Mouse (Mus musculus) liver, embryonic 12.5 days (tissue): ENCODE measurements around the gene Atp11a. TPM values are rescaled to one million over a fixed set of nuclear protein-coding genes. Genes with fewer than 3 reads are reported as not detected.

Experiments used
- ATAC-seq: fragments of 200-750 bp; cut with Nextera tagmentation; 2 replicates; pipeline ENCODE4 v1.8.0; 2017; ENCODE audit warnings: moderate number of reproducible peaks, mild to moderate bottlenecking, moderate library complexity
- H3K27ac ChIP-seq: fragments of 300-500 bp; sonication (generic); 2 replicates; pipeline ENCODE4 v1.5.1; 2016; ENCODE audit warnings: mild to moderate bottlenecking
- H3K27me3 ChIP-seq: fragments of 300-500 bp; sonication (generic); replicated peaks from 2 replicates; pipeline ENCODE4 v1.6.1; 2016; ENCODE audit warnings: mild to moderate bottlenecking, moderate library complexity
- H3K36me3 ChIP-seq: fragments of 300-500 bp; sonication (generic); 2 replicates; pipeline ENCODE4 v1.6.1; 2016; ENCODE audit warnings: mild to moderate bottlenecking, moderate library complexity
- H3K4me1 ChIP-seq: fragments of 300-500 bp; sonication (generic); 2 replicates; pipeline ENCODE4 v1.6.1; 2016
- H3K4me2 ChIP-seq: fragments of 300-500 bp; sonication (generic); 2 replicates; pipeline ENCODE4 v1.6.1; 2016; ENCODE audit warnings: mild to moderate bottlenecking, moderate library complexity
- H3K4me3 ChIP-seq: fragments of 300-500 bp; sonication (generic); 2 replicates; pipeline ENCODE4 v1.5.1; 2016; ENCODE audit warnings: mild to moderate bottlenecking, moderate library complexity
- H3K9ac ChIP-seq: fragments of 300-500 bp; sonication (generic); 2 replicates; pipeline ENCODE4 v1.6.1; 2016; ENCODE audit warnings: mild to moderate bottlenecking, moderate library complexity
- H3K9me3 ChIP-seq: fragments of 300-500 bp; sonication (generic); replicated peaks from 2 replicates; pipeline ENCODE4 v1.6.1; 2016; ENCODE audit warnings: mild to moderate bottlenecking, moderate library complexity
- WGBS: fragments of 180-500 bp; shearing (Covaris S2); methylation state at CpG from one replicate; pipeline ENCODE4 v1.1.7; 2016; ENCODE audit not compliant: insufficient replicate concordance; 5-methylcytosine and 5-hydroxymethylcytosine counted together
- polyA plus RNA-seq: library from polyadenylated mRNA; unstranded; fragments of >200 nt; fragmentation: Nextera tagmentation; extraction: Ambion mirVana; gene quantifications from 2 replicates; pipeline ENCODE4 v1.2.1, GENCODE M21; 2016

The Atp11a gene
- polyA plus RNA-seq, 1 experiment from 2014 or later = 2.2 TPM

DNA sequence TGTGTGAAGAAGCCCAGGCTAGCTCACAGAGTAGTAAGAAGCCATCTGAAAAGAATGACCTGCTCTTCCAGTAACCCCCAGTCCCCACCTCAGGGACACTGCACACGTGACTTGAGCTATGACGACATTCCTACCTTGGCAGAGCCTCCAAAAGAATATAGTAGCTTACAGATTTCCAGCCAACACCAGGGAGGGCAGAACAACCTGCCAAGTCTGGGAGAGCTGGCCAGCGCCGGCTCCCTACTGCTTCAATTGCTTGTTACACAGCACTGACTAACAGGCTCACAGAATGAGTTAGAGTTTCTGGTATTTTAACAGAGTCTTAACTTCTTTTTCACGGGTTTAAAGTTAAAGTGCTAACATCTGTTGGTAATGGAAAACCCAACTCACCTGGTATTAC is 2.7 kb upstream of the Atp11a start:
- no peak for ATAC-seq

DNA sequence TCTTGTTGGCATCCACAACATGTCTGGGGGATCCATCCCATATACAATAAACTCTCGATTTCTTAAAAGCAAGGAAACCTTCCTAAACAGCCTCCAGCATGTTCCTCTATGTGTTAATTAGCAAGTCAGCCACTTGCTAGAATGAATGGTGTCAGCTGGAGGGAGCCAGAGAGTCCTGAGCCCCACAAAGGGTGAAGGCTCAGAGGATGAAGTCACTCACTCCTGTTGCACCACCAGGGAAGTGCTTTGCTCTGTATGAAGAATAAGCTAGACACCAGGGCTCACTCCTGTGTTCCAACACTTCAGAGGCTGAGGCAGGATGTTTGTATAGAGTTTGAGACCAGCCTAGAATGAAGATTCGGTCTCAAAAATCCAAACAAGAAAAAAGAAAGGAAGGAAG is 1.5 kb upstream of the Atp11a start:
- Histone ChIP-seq H3K4me3 (no peak overlapping the region), H3K27ac (no peak overlapping the region), H3K36me3 (no peaks in the 10 kb centered on the region), H3K9ac (no peak overlapping the region), H3K4me1 (peaks cover 20% of the 10 kb centered on the region), H3K4me2 (no peak overlapping the region), H3K27me3 (peaks cover 63% of the 10 kb centered on the region), H3K9me3 (no peaks in the 10 kb centered on the region)
- 29% methylated on average over 2 of the region's 2 CpGs for WGBS
- ATAC-seq = no peak

More for the DNA sequence above, 2.7 kb upstream of the Atp11a start:
- Histone ChIP-seq H3K4me1 (peaks cover 20% of the 10 kb centered on the region), H3K36me3 (no peaks in the 10 kb centered on the region), H3K27me3 (peaks cover 64% of the 10 kb centered on the region), H3K27ac (no peak overlapping the region), H3K9ac (no peak overlapping the region), H3K9me3 (no peaks in the 10 kb centered on the region), H3K4me3 (no peak overlapping the region), H3K4me2 (no peak overlapping the region)
- 67% methylated on average over 5 of the region's 5 CpGs for WGBS

DNA sequence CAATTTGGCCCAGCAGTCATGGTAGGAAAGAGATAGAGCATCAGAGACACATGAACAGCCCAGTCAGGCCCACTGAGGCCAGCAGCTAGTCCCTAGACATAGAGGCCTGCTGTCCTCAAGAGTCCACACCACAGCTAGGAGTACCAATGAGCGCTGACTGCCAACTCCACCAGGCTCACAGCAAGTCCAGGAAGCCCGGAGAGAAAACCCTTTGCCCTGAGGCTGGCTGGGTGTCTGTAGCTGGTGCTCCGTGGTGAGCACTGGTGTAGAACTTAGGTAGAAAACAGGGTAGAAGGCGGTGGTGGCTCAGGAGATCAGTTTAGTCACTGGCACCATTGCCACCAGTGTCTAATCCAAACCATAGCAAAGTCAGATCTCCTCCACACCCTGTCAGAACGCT is 988 bp upstream of the Atp11a start:
- no peaks in the 10 kb centered on the region for H3K36me3 ChIP-seq
- WGBS = 69% methylated on average over 5 of the region's 5 CpGs
- H3K4me3 ChIP-seq = no peak overlapping the region
- no peak for ATAC-seq
- H3K4me1 ChIP-seq = peaks cover 20% of the 10 kb centered on the region
- H3K9ac ChIP-seq = no peak overlapping the region
- no peaks in the 10 kb centered on the region for H3K9me3 ChIP-seq
- H3K27ac ChIP-seq = no peak overlapping the region
- no peak overlapping the region for H3K4me2 ChIP-seq
- peaks cover 66% of the 10 kb centered on the region for H3K27me3 ChIP-seq

DNA sequence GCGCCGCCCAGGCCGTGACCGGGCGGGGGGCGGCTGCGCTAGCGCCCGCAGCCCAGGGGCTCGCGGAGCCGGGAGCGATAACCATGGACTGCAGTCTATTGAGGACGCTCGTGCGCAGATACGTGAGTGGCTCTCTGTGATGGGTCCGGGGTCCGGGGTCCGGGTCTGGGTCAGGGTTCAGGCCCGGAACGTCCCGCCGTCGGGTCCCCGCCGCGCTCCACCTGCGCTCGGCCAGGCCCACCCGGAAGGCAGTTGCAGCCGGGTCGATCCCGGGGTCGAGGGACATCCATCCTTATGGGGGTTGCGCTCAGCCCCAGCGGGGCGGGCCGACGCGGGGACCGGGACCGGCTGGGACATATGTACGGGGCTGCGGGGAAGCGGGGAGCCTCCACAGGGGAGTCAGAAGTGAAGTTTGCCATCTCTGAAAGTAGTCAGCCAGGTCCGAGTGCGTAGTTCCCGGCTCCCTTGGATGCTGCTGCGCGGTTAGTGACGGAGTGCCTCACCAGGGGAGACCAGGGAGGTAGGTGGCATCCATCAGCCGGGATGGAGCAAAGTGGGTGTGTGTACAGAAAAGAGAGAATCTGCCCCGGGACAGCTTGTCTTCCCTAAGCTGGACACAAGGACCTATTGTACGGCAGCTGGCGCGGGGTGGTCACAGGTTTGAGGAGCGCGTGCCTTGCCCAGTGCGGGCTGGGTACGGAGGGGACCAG is 572 bp downstream of the Atp11a start:
- 3% methylated on average over 60 of the region's 61 CpGs for WGBS
- peak overlapping the region; percentile 65 for H3K4me3 ChIP-seq
- no peaks in the 10 kb centered on the region for H3K36me3 ChIP-seq
- no peaks in the 10 kb centered on the region for H3K9me3 ChIP-seq
- no peak overlapping the region for H3K27ac ChIP-seq
- peak overlapping the region; percentile 60 for H3K9ac ChIP-seq
- H3K4me2 ChIP-seq = peak overlapping the region; percentile 87
- peaks cover 69% of the 10 kb centered on the region for H3K27me3 ChIP-seq
- 0 out of 2 replicates have a peak, but pooled peaks have one; percentile 15 for ATAC-seq
- H3K4me1 ChIP-seq = peaks cover 20% of the 10 kb centered on the region

DNA sequence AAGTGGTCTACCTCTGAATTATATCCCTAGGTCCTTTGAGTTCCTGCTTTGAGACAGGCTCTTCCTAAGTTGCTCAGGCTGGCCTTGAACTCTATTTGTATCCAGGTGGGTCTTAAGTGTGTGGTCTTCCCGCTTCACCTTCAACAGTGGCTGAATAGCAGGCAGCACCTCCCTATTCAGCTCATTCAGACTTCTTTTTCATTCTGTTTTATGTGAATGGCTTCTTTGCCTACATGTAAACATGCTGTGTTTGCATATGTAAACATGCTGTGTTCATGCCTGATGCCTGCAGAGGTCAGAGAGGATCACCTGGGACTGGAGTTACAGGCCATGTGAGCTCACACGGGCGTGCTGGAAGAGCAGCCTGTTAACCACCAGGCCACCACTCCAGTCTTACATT is 3.1 kb downstream of the Atp11a start:
- no peak for ATAC-seq
- H3K4me1 ChIP-seq = peaks cover 34% of the 10 kb centered on the region

DNA sequence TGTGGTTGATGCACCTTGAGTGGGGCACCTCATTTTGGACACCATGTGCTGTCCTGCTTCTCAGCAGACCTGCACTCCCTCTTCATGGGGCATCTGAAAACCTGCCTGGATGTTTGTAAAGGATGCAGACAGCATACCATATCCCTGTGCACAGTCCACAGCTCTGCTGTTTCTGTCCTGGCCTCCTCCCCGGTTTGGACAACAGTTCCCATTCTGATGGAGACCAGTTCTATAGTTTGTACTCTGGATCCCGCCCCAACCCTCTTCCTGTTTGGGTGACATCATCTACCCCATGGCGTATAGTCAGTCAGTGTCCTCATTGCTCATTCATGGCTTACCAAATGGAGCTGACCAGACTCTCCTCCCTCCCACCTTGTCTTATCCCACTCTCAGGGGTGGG is 5.1 kb downstream of the Atp11a start:
- no peak for ATAC-seq
- no peaks in the 10 kb centered on the region for H3K9me3 ChIP-seq
- no peak overlapping the region for H3K9ac ChIP-seq
- peaks cover 25% of the 10 kb centered on the region for H3K4me1 ChIP-seq
- no peak overlapping the region for H3K4me3 ChIP-seq
- no peak overlapping the region for H3K27ac ChIP-seq
- H3K36me3 ChIP-seq = no peaks in the 10 kb centered on the region
- peaks cover 50% of the 10 kb centered on the region for H3K27me3 ChIP-seq
- H3K4me2 ChIP-seq = no peak overlapping the region
- WGBS = 46% methylated on average over 3 of the region's 3 CpGs

More for the DNA sequence above, 3.1 kb downstream of the Atp11a start:
- no peaks in the 10 kb centered on the region for H3K9me3 ChIP-seq
- no peak overlapping the region for H3K4me3 ChIP-seq
- no peak overlapping the region for H3K9ac ChIP-seq
- no peak overlapping the region for H3K27ac ChIP-seq
- 72% methylated on average over 3 of the region's 3 CpGs for WGBS
- no peak overlapping the region for H3K4me2 ChIP-seq
- no peaks in the 10 kb centered on the region for H3K36me3 ChIP-seq
- peaks cover 67% of the 10 kb centered on the region for H3K27me3 ChIP-seq

DNA sequence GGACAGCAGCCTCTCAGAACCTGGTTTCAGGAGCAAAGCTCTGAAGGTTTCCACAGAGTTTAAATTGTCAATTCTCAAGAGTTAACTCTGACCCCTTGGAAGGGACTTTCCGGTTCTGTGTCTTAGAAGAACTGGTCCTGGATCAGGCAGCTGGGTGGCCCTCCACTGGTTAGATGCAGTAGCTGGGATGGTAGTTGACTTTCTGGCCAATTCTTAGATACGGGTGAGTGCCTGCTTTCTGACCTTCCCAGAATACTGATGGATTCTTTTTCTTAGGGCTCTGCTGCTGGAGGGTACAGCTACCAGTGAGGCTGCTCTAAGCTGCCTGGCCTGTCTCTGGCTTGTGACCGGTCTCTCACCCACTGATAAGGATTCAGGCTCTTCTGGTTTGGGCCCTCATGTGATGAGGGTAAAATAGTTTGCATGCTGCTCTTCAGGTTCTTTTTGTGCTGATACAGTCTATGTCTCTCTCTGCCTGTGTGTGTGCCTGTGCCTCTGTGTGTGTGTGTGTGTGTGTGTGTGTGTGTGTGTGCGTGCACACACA is 6.8 kb downstream of the Atp11a start:
- Histone ChIP-seq H3K27ac (no peak overlapping the region), H3K4me2 (no peak overlapping the region), H3K9ac (no peak overlapping the region), H3K27me3 (peaks cover 32% of the 10 kb centered on the region), H3K36me3 (no peaks in the 10 kb centered on the region), H3K4me3 (no peak overlapping the region), H3K9me3 (no peaks in the 10 kb centered on the region), H3K4me1 (peaks cover 13% of the 10 kb centered on the region)
- 66% methylated on average over 4 of the region's 4 CpGs for WGBS
- no peak for ATAC-seq

DNA sequence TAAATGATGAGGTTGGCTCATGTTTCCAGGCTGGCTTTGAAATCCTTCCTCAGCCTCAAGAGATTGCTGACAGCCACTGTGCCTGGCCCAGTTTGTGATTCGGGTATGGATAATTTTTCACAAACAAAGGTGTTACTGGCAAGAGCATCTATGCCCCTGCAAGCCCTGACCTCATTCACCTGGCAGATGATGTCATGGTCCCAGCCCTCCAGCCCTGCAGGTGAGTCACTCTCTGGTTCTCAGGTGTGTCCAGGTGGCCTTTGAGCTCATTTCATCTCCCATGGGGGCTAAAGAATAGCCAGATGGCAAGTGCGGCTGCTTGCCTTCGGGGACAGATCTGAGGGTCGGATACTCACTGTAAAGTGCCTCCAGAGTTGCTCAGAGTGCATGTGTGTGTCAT is 8.2 kb downstream of the Atp11a start:
- Histone ChIP-seq H3K27ac (no peak overlapping the region), H3K4me3 (no peak overlapping the region), H3K27me3 (peaks cover 19% of the 10 kb centered on the region), H3K4me2 (no peak overlapping the region), H3K9me3 (no peaks in the 10 kb centered on the region), H3K4me1 (peaks cover 13% of the 10 kb centered on the region), H3K36me3 (no peaks in the 10 kb centered on the region), H3K9ac (no peak overlapping the region)
- 76% methylated on average over 4 of the region's 4 CpGs for WGBS
- no peak for ATAC-seq

DNA sequence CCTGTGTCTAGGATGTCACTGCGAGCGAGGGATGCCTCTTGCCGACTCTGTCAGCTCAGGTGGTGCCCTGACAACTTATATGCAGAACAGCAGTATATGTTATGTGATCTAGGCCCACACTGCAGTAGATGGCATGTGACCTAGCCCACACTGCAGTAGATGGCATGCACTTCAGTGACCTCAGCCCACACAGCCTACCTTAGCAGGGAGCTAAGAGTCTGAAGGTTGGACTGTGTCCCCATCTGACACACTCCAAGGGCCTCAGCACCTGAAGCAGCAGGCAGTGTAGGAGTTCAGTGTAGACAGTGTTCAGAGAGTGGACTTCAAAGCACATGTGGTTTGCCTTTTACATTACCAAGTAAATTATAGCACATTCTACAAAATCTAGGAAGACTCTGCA is 10.4 kb downstream of the Atp11a start:
- no peak overlapping the region for H3K4me3 ChIP-seq
- H3K36me3 ChIP-seq = no peaks in the 10 kb centered on the region
- ATAC-seq = no peak
- WGBS = 86% methylated on average over 3 of the region's 3 CpGs
- H3K9ac ChIP-seq = no peak overlapping the region
- H3K27me3 ChIP-seq = peaks cover 11% of the 10 kb centered on the region
- H3K4me1 ChIP-seq = peaks cover 13% of the 10 kb centered on the region
- H3K27ac ChIP-seq = no peak overlapping the region
- H3K9me3 ChIP-seq = no peaks in the 10 kb centered on the region
- no peak overlapping the region for H3K4me2 ChIP-seq

DNA sequence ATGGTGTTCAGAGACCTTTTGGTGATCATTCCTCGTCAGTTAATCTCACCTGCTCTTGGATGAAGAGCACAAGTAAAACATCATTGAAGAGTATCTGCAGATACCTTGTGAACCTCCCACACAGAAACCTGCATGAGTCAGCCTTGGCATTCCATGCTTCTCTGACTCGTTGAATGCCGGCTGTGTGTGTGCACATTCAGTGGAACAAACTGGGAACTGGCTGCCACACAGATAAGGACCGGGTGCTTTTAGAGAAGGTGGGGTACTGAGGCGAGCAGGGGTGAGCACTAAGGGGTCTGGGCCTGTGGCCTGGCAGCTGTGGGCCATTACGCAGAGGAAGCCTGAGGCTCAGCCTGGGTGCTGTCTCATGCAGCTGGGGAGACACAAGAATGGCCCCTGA is 11.9 kb downstream of the Atp11a start:
- no peaks in the 10 kb centered on the region for H3K9me3 ChIP-seq
- H3K4me3 ChIP-seq = no peak overlapping the region
- no peak overlapping the region for H3K9ac ChIP-seq
- H3K27me3 ChIP-seq = no peaks in the 10 kb centered on the region; the same call in 1 of the 2 replicates
- no peak overlapping the region for H3K4me2 ChIP-seq
- H3K4me1 ChIP-seq = peaks cover 8% of the 10 kb centered on the region
- WGBS = 60% methylated on average over 6 of the region's 6 CpGs
- H3K36me3 ChIP-seq = no peaks in the 10 kb centered on the region
- no peak for ATAC-seq
- no peak overlapping the region for H3K27ac ChIP-seq

DNA sequence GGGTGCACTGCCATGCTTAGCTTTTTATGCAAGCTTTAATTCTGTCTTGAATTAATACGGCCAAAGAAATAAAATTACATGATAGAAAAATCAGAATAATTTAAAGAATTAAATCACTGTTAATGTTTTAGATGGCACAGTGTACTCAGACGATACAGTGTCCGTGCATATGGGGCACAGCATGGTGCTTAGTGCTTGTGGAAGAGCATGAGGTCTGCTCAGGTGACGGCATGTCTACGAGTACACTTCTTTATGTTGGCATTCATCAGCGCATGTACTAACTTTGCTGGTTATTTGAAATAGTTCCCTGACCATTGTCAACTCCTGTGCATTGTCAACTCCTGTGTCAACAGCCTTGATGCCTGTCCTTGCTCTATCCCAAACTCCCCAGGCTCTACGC is 12.5 kb downstream of the Atp11a start:
- 80% methylated on average over 7 of the region's 7 CpGs for WGBS
- Histone ChIP-seq H3K36me3 (no peaks in the 10 kb centered on the region), H3K4me1 (peaks cover 12% of the 10 kb centered on the region), H3K4me2 (no peak overlapping the region), H3K9ac (no peak overlapping the region), H3K27me3 (no peaks in the 10 kb centered on the region), H3K4me3 (no peak overlapping the region), H3K9me3 (no peaks in the 10 kb centered on the region), H3K27ac (no peak overlapping the region)
- ATAC-seq = no peak

DNA sequence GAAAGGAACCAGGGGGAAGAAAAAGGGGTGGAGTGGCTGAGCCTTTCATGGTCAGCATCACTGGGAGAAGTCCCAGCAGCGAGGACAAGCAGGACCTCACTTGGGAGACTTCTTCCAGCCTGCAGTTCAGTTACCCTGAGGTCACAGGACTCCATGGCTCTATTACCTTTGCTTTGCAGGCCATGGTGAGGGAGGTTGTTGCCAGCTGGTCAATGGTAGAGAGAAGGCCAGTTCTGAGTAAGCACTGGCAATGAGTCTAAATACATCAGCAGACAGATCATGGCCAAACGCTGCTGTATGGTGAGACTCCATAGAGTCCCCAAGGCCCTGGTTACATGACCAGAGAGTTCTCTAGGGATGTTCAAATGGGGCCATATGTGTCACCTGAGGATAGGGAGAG is 15.5 kb downstream of the Atp11a start:
- Histone ChIP-seq H3K27ac (no peak overlapping the region), H3K9me3 (no peaks in the 10 kb centered on the region), H3K27me3 (no peaks in the 10 kb centered on the region), H3K4me2 (no peak overlapping the region), H3K9ac (no peak overlapping the region), H3K36me3 (no peaks in the 10 kb centered on the region), H3K4me3 (no peak overlapping the region), H3K4me1 (peaks cover 42% of the 10 kb centered on the region)
- ATAC-seq = no peak
- 68% methylated on average over 2 of the region's 2 CpGs for WGBS

DNA sequence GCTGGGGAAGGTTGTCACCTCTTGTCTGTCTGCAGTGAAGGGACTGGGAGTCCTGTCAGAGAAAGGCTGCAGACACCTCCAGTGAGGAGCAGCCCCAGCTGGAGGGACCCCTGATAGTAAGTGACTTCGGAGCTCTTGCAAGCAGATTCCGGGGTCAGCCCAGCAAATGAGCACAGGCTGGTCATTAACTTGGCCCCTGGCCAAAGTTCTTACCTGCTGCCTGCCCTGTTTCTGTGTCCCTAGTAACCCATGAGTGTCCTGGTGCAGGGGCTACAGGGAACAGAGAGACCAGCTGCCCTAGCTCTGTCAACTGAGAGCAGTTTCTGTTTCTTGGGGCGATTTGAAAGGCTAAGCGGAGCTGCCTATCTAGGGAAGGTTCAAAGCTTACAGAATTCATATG is 17.1 kb downstream of the Atp11a start:
- H3K9me3 ChIP-seq = no peaks in the 10 kb centered on the region
- H3K27me3 ChIP-seq = no peaks in the 10 kb centered on the region
- no peak overlapping the region for H3K4me2 ChIP-seq
- peaks cover 50% of the 10 kb centered on the region for H3K4me1 ChIP-seq
- H3K36me3 ChIP-seq = no peaks in the 10 kb centered on the region
- ATAC-seq = no peak
- H3K4me3 ChIP-seq = no peak overlapping the region
- WGBS = 74% methylated on average over 4 of the region's 4 CpGs
- no peak overlapping the region for H3K27ac ChIP-seq
- no peak overlapping the region for H3K9ac ChIP-seq
